Mouse (Mus musculus): ENCODE data around the gene Cpn1.
"Not testable (repeated sequence)": the region's sequence is repeated elsewhere in the genome, so short reads cannot be mapped to it uniquely, and the experiment has no call there.

Cpn1 gene

DNA sequence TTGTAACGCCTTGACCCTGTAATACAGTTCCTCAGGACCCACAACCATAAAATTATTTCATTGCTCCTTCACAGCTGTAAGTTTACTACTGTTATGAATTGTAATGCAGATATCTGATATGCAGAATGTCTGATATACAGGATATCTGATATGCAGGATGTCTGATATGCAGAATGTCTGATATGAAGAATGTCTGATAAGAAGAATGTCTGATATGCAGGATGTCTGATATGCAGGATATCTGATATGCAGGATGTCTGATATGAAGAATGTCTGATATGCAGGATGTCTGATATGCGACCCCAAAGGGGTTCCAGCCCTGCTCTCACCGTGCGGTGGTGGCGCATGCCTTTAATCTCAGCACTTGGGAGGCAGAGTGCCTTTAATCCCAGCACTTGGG, 4.4 kb downstream of the Cpn1 start:
- DNase-seq (ENCODE audit: low read depth, low spot score) = no peak

DNA sequence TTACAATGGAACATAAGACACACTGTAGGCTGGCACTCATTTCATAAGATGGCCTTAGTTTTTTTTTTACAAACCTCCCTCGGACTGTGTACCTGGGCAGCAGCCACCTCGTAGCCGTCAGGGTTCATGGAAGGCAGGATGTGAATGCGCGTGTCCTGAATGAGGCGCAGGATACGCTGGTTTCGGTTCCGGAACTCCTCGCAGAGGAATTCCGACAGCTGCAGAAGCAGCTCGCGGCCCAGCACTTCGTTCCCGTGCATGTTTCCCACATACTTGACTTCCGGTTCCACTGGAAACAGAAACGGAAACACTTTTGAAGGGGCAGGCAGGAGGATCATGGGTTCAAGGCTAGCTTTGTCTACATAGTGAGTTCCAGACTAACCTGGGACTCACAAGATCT, 5.6 kb downstream of the Cpn1 start:
- no peak for DNase-seq (ENCODE audit: low read depth, low spot score)

DNA sequence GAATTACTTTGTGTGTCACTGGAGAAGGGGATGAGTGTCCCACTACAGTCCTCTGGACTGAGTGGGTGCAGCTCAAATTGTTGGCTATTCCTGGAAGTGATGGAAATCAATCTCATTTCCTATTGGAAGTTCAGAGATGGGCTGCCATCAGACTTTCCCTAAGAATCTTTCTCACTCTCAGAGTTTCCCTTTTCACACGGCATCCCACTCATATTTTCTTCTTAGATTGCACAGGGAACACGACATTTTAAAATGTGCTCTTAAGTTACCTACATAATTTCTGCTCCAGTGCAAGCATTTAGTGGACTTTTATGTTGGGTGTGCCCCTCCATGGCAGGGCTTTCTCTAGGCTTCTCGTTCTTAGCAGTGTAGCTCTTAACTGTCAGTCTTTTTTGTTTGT, 8.6 kb downstream of the Cpn1 start:
- no peak for DNase-seq (ENCODE audit: low read depth, low spot score)

DNA sequence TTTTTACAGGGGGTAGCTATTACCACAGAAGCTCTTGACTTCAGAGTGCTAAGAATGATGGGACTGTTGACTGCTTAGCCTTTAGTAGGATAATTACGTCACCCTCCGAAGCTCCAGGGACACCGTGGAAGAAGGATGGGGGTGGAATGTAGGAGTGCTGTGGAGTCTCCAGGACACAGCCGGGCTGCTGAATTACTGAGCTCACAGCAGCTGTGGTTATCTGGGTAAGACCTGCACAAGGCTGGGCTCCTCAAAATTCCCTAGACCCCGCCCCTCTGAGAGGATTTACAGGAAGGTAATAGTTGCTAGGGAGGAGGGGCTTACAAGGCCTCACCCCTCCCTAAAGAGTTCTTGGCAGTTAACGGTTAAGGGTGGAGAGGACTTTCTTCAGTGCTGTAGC, 9.7 kb downstream of the Cpn1 start:
- no peak for DNase-seq (ENCODE audit: low read depth, low spot score)

DNA sequence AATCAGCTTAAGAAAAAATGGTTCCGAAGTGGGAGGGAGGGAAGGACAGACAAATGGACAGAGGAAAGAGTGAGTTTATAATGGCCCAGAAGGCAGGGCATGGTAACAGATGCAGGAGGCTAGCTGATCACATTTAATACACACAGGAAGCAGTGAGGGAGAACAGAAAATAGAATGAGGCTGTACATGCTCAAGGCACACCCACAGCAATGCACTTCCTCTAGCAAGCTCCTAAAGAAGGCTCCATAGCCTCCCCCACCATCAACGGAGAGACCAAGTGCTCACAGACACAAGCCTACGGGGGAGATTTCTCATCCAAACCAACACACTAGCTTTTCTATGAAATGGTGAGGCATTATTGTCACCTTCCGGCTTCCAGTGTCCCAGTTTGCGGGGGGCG, 12.1 kb downstream of the Cpn1 start:
- DNase-seq (ENCODE audit: low read depth, low spot score) = no peak

DNA sequence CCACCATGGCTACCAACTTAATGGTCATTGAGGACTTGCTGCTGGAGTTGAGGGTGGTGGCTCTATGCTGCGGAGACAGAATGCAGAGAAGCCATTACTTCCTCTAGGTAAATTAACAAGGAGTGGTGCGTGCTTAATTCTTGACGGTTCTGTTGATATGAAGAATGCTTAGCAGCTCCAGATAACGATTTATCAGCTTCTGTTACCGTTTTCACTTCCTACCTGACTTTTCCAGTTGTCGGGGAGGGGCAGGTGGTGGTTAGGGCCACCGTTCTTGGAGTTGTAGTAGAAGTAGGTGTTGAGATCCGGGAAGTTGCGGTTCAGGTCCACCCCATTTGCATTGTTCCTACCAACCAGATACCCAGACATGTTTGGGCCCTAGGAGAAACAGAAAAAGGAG, 12.6 kb downstream of the Cpn1 start:
- no peak for DNase-seq (ENCODE audit: low read depth, low spot score)

DNA sequence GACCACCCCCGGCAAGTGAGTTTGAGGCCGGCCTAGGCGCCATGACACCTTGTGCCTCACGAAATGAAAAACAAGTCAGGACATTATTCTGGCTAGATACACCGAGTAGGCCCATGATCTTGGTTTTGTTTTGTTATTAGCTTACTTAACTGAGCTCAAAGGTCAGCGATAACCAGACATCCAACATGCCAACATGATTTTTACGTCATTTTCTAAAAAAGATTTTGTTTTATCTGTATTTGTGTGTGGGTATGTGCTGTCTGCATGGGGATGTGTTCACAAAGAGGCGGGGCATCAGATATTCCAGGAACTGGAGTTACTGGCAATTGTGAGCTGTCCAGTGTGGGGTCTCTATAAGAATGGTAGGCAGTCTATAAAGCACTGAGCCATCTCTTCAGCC, 14.2 kb downstream of the Cpn1 start:
- no peak for DNase-seq (ENCODE audit: low read depth, low spot score)

DNA sequence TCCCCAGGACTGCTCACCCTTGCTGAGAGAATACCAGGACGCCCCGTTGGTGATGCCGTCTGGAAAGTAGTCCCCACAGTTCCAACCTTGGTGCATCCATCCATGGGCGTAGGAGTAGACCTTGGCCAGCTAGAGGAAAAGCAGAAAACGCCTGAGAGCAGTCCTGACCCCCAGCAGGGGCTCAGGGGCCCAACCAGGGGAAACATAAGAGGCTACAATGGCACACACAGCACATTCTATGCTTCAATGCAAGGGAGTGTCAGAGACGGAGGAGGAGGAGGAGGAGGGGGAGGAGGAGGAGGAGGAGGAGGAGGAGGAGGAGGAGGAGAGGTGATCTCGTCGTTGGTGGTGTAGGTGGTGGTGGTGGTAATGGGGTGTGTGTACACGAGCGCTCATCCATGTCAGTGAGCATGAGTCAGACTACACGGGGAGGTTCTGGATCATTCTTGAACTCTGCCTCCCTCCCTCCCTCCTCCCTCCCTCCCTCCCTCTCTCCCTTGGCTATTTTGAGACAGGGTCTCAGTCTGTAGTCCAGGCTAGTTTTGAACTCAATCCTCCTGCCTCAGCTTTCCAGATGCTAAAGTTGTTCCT, 17.8 kb downstream of the Cpn1 start:
- no peak for DNase-seq (ENCODE audit: low read depth, low spot score)

DNA sequence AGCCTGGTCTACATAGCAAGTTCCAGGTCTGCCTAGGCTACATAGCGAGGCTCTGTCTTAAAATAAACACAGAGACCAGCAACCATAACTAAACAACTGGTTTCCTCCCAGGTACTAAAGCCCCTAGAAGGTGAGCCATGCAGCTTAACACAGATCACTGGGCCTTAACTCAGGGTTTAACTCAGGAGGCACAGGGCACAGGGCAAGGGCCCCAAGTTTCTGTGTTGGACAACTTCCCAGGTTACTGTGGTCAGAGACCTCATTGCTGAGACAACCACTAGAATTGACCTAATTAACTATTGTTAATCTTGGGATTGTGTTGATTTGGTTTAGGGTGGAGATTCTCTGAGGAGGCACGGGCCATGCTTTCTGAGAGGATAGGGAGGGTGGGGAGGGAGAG, 19.9 kb downstream of the Cpn1 start:
- no peak for DNase-seq (ENCODE audit: low read depth, low spot score)

DNA sequence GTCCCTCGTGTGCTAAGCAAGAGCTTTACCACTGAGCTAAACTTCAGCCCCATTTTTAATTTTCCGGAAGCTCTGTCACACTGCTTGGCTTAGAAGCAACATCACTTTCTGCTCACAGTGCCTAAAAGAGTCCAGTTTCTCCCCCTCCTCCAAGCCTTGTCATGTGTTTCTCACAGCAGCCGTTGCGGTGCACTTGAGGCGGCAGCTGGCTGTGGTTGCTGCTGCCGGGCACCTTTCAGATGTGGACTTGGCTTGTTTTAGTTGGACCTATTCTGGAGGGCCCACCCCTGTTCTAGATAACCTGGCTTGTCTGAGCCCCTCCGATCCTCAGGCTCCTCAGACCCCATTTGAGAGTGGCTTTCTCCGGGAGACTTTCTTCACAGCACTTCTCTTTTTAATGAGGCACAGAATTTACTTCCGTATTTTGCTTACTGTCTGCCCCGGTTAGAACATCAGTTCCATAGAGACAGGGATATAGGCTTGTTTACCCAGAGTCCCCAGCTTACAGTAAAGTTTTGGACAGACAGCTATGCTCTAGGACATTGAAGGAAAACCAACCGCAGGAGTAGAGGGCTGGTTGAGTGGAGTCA, 20.8 kb downstream of the Cpn1 start:
- no peak for DNase-seq (ENCODE audit: low read depth, low spot score)

DNA sequence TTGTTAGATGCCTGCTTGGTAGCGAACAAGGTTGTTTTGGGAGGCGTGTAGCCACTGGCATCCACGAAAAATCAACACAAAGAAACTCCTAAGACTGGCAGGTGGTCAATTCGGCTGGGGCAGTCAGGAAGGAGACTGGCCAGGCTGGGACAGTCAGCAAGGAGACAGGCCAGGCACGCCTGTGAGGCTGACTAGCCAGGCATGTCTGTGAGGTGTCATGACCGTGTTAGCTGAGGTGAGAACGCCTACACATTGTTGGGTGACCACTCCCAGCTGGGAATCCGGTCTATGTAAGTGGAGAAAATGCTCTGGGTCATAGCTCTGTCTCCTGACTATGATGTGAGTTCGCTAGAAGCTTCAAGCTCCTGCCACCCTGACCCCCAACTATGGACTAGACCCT, 23.6 kb downstream of the Cpn1 start:
- DNase-seq (ENCODE audit: low read depth, low spot score) = no peak

DNA sequence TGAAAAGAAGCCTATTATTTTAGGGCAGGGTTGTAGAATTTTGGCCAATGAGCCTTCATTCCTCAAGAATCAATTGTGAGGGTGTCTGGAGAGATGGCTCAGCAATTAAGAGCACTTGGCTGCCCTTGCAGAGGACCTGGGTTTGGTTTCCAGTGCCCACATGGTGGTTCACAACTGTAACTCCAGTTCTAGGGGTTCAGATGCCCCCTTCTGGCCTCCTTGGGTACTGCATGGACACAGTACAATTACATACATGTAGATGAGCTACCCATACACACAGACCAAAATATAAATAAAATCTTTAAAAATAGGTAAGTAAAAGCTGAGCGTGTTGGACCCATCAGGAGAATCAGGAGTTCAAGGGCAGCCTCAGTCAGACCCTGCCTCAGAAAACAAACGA, 25.2 kb downstream of the Cpn1 start:
- no peak for DNase-seq (ENCODE audit: low read depth, low spot score)

DNA sequence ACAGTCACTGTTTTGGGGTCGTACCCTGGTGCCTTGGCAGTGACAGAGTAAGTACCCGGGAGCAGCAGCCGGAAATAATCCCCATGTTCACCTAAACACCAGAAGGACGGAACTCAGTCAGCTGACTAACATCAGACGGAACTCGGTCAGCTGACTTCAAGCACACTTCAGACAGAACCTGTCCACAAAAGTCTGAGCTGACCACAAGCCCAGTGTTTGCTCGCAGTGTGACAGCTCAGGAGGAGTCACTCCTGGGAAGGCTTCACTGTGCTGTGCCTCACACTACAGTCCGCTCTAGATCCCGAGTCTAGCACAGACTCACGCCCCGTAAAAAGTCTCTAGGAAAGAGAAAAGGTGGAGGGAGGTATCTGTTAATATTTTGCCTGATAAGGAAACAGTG, 26.3 kb downstream of the Cpn1 start:
- DNase-seq (ENCODE audit: low read depth, low spot score) = no peak

DNA sequence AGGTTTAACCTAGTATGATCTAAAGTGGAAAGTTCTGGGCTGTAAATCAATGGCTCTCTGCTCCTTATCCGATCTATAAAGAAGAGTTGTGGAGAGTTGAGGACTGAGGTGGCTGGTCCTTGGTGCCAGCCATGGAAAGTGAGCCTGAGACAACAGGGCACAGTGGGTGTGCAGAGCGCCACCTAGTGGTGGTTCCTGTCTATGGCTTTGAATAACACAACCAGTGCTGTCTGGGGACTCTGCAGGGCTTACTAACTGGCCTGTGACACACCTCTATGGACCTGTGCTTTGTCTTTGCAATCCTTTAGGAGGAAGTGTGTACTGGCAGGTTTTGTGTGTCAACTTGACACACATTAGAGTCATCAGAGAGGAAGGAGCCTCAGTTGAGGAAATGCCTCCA, 27.2 kb downstream of the Cpn1 start:
- peak; percentile 75 for DNase-seq (ENCODE audit: low read depth, low spot score)

DNA sequence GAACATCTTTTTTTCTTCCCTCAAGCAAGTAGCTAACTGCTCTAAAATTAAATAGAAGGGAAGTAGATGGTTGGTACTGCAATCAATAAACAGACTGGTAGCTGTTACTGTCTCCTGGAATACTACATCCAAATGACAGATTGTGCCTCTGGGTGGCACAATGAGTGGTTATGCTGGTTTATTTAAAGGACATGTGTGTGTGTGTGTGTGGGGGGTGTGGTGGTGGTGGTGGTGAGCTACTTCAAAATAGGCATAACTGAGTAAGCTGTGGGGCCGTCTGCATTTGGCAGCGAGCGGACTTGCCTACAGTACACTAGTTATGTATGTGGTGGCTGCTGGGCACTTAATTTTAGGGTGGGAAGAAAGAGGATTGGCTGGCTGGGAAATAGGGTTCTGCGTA, 28.5 kb downstream of the Cpn1 start:
- no peak for DNase-seq (ENCODE audit: low read depth, low spot score)

DNA sequence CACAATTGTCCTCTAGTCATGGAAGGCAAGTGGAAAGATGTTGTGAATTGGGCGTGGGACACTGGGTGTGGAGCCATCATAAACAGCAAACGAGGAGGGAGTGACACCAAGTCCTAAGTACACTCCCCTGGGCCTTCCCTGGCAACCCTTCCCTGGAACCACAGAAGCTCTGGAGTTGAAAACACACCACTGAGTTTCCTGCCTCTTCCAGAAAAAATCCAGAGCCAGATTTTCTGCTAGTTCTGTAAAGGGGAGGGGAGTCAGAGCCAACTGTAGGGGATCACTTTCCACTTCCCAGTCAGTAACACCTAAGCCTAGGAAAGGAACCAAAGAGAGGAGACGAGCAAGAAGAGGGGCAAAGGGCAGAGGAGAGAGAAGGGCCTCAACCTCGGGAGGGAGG, 29.0 kb downstream of the Cpn1 start:
- no peak for DNase-seq (ENCODE audit: low read depth, low spot score)

DNA sequence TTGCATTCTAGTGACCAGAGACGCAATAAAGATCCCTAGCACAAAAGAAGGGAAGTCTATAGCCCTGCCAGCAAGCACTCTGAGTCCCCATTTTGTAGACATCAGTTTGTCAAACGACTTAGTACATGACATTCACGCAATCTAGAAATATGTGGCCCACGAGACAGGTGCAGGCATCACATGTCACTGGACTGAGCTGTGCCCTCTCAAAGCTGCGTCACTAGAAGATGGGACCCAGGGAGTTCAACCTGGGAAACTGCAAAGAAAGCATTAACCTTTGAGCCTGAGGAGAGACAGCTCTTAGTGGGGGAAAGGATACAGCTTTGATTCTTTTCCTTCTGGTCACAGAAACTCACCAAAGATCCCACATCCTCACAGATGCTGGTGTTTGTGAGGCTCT, 31.1 kb downstream of the Cpn1 start:
- no peak for DNase-seq (ENCODE audit: low read depth, low spot score)

DNA sequence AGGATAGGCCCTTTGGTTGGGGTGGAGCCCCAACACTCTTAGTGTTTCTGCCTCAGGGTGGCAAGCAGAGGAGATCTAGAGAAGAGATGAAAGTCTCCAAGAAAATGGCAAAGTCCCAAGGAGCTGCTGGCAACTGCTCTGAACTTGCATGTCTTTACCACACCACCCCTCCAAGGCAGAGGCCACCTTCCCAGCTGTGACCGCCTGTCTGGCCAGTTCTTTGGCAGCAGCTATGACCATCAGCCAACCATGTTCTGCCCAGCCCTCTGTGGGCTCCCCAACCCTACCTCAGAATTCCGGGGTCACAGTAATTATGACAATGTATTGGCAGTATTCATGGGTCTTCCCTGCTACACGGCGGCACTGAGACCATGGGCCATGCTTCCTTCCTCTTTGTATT, 31.5 kb downstream of the Cpn1 start:
- DNase-seq (ENCODE audit: low read depth, low spot score) = no peak

DNA sequence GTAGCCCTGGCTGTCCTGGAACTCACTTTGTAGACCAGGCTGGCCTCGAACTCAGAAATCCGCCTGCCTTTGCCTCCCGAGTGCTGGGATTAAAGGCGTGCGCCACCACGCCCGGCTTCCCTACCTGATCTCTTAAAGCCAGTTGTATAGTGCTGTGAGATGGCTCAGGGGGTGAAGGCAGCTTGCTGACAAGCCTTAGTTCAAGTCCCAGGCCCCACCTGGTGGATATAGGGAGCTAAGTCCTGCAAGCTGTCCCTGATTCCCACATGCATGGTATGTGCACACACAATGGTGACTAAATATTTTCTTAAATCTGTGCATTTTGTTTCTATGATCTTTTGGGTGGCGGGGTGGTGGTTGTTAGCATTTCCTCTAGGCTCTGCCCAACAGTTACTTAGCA, 33.4 kb downstream of the Cpn1 start:
- not testable (repeated sequence) for DNase-seq (ENCODE audit: low read depth, low spot score)

DNA sequence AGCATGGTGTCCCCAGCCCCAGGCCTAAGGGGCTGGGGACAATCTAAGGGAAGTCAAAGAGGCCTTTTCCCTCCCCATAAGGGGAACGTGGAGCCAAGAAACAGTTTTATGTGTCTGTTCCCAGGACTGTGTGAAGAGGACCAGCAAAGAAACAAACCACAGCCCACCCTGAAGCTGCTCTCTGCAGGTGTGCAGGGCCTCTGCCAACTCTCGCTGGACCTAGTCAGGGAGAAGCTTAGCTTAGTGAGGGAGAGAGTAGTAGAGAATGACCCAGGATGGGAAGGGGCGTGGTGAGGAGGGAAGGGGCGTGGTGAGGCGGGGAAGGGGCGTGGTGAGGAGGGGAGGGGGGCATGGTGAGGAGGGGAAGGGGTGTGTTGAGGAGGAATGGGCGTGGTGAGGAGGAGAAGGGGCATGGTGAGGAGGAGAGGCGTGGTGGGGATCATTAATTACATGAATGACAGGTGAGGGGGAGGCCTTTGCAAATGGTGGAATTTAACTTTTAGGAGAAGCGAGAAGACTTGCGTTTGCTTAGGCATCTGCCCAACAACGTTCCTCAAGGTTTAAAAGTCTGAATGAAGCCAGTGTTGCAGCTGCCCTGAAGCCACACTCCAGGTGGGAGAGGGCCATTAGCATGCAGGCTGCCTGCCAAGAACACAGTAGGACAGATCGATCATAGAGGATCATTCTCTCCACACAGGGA, 37.1 kb downstream of the Cpn1 start:
- DNase-seq (ENCODE audit: low read depth, low spot score) = peak; percentile 59

DNA sequence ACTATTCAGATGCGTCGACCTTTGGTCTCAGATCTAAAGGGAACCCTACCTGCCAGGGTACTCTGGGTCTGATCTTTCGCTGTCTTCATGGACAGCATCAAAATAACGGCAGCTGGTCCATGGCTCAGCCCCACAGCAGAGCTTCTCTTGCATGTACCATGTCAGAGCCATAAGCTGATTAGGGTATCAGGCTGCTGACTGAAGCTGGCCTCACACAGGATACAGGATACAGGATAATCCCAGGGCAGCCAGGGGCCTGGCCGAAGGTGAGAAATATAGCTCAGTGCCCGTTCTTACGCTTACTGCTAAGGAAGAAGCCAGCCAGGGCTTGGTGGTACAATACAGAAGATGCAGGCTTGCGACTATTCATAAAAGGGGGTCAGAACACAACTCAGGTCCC, 41.8 kb downstream of the Cpn1 start:
- DNase-seq (ENCODE audit: low read depth, low spot score) = no peak

DNA sequence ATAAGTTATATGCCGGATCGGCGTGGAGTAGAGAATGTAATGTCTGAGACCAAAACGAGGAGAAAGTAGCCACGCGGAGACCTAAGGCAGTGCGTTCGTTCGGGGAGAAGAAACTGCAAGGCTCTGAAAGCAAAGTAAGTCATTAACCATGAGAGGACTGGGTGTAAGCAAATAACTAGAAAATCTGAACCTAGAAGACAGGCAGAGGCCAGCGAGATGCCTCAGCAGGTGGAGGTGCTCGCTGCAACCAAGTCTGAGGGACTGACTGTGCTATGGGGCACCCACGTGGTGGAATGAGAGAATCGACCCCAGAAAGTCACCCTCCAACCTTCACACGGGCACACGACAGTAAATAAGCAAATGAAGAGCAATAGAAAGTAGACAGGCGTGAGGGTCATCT, 43.3 kb downstream of the Cpn1 start:
- no peak for DNase-seq (ENCODE audit: low read depth, low spot score)
